Mouse (Mus musculus) liver, embryonic 15.5 days (tissue): Measurements from ENCODE around the gene 5730522E02Rik. TPM values are rescaled to one million over a fixed set of nuclear protein-coding genes. Genes with fewer than 3 reads are reported as not detected.

Experiments
- ATAC-seq: fragments of 200-750 bp; cut with Nextera tagmentation; 2 replicates; pipeline ENCODE4 v1.8.0; 2017; ENCODE audit warnings: moderate number of reproducible peaks, mild to moderate bottlenecking, moderate library complexity; ENCODE audit not compliant: insufficient read depth
- H3K27ac ChIP-seq: fragments of 300-500 bp; sonication (generic); replicated peaks from 2 replicates; pipeline ENCODE4 v1.5.1; 2015; ENCODE audit warnings: mild to moderate bottlenecking, inconsistent platforms
- H3K27me3 ChIP-seq: fragments of 300-500 bp; sonication (generic); 2 replicates; pipeline ENCODE4 v1.6.1; 2015; ENCODE audit warnings: mild to moderate bottlenecking, inconsistent platforms
- H3K36me3 ChIP-seq: fragments of 300-500 bp; sonication (generic); replicated peaks from 2 replicates; pipeline ENCODE4 v1.6.1; 2015; ENCODE audit warnings: moderate library complexity, mild to moderate bottlenecking, inconsistent platforms
- H3K4me1 ChIP-seq: fragments of 300-500 bp; sonication (generic); replicated peaks from 2 replicates; pipeline ENCODE4 v1.6.1; 2015; ENCODE audit warnings: inconsistent platforms
- H3K4me2 ChIP-seq: fragments of 300-500 bp; sonication (generic); 2 replicates; pipeline ENCODE4 v1.6.1; 2015; ENCODE audit warnings: moderate library complexity, mild to moderate bottlenecking, inconsistent platforms
- H3K4me3 ChIP-seq: fragments of 300-500 bp; sonication (generic); replicated peaks from 2 replicates; pipeline ENCODE4 v1.5.1; 2015; ENCODE audit warnings: mild to moderate bottlenecking, inconsistent platforms
- H3K9ac ChIP-seq: fragments of 300-500 bp; sonication (generic); 2 replicates; pipeline ENCODE4 v1.6.1; 2015; ENCODE audit warnings: moderate library complexity, mild to moderate bottlenecking, inconsistent platforms
- H3K9me3 ChIP-seq: fragments of 300-500 bp; sonication (generic); replicated peaks from 2 replicates; pipeline ENCODE4 v1.6.1; 2016; ENCODE audit warnings: inconsistent platforms
- WGBS: fragments of 180-500 bp; shearing (Covaris S2); methylation state at CpG from one replicate; pipeline ENCODE4 v1.1.7; 2015; ENCODE audit warnings: mixed read lengths; ENCODE audit not compliant: insufficient replicate concordance; 5-methylcytosine and 5-hydroxymethylcytosine counted together
- polyA plus RNA-seq: library from polyadenylated mRNA; unstranded; fragments of >200 nt; fragmentation: Nextera tagmentation; extraction: Ambion mirVana; gene quantifications from 2 replicates; pipeline ENCODE4 v1.2.1, GENCODE M21; 2015

The 5730522E02Rik gene
- polyA plus RNA-seq, 1 experiment from 2014 or later, result 0.26 TPM

- H3K27me3 ChIP-seq, result no peaks in the 10 kb centered on the region
- no peaks in the 10 kb centered on the region for H3K36me3 ChIP-seq
- H3K4me2 ChIP-seq, result no peak overlapping the region
- 47% methylated on average over 5 of the region's 5 CpGs for WGBS
- no peak overlapping the region for H3K4me3 ChIP-seq
- no peak overlapping the region for H3K9ac ChIP-seq
- H3K4me1 ChIP-seq, result no peaks in the 10 kb centered on the region
- no peaks in the 10 kb centered on the region for H3K9me3 ChIP-seq
- no peak overlapping the region for H3K27ac ChIP-seq
- no peak for ATAC-seq
Observed at GRCm38 (mm10) chr11:25999738-26000137, 210.8 kb downstream of the 5730522E02Rik start.

GRCm38 (mm10) chr11:25997469-25997868, 213.1 kb downstream of the 5730522E02Rik start:
- Histone ChIP-seq H3K4me1 (no peaks in the 10 kb centered on the region), H3K4me2 (no peak overlapping the region), H3K27ac (no peak overlapping the region), H3K27me3 (no peaks in the 10 kb centered on the region), H3K9ac (no peak overlapping the region), H3K9me3 (no peaks in the 10 kb centered on the region), H3K36me3 (no peaks in the 10 kb centered on the region), H3K4me3 (no peak overlapping the region)
- WGBS, result 68% methylated on average over 4 of the region's 4 CpGs
- ATAC-seq, result no peak

DNA sequence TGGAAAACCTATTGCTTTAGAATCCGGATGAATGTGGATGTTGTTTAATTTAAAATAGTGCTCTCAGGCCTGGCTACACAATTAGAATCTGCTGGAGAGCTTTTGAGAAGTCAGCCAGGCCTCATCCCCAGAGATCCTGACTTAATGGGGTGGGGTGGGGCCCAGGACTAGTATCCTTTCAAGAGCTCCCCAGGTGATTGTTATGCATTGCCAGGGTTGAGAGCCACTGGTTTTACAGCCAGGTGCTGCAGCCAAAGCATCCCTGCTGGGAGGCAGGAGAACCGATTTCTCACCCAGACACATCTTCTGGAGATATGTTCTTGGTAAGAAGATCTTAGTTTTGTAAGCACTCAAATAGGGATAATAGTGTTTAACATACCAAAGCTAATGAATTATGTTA, 216.4 kb downstream of the 5730522E02Rik start:
- H3K36me3 ChIP-seq, result no peaks in the 10 kb centered on the region
- ATAC-seq, result no peak
- H3K27ac ChIP-seq, result no peak overlapping the region
- H3K4me2 ChIP-seq, result no peak overlapping the region
- H3K4me1 ChIP-seq, result no peaks in the 10 kb centered on the region
- H3K9me3 ChIP-seq, result no peaks in the 10 kb centered on the region
- H3K9ac ChIP-seq, result no peak overlapping the region
- H3K27me3 ChIP-seq, result no peaks in the 10 kb centered on the region
- 41% methylated on average over 2 of the region's 2 CpGs for WGBS
- H3K4me3 ChIP-seq, result no peak overlapping the region

GRCm38 (mm10) chr11:25992216-25992615, 218.3 kb downstream of the 5730522E02Rik start:
- Histone ChIP-seq H3K4me3 (no peak overlapping the region), H3K27me3 (no peaks in the 10 kb centered on the region), H3K9ac (no peak overlapping the region), H3K9me3 (no peaks in the 10 kb centered on the region), H3K27ac (no peak overlapping the region), H3K36me3 (no peaks in the 10 kb centered on the region), H3K4me2 (no peak overlapping the region), H3K4me1 (no peaks in the 10 kb centered on the region)
- no peak for ATAC-seq
- WGBS, result 71% methylated on average over 1 of the region's 1 CpGs

GRCm38 (mm10) chr11:25978736-25979276, 231.8 kb downstream of the 5730522E02Rik start:
- Histone ChIP-seq H3K27me3 (no peaks in the 10 kb centered on the region), H3K9me3 (no peaks in the 10 kb centered on the region), H3K9ac (no peak overlapping the region), H3K27ac (no peak overlapping the region), H3K36me3 (no peaks in the 10 kb centered on the region), H3K4me2 (no peak overlapping the region), H3K4me3 (no peak overlapping the region), H3K4me1 (no peaks in the 10 kb centered on the region)
- WGBS, result 54% methylated on average over 5 of the region's 5 CpGs
- no peak for ATAC-seq

DNA sequence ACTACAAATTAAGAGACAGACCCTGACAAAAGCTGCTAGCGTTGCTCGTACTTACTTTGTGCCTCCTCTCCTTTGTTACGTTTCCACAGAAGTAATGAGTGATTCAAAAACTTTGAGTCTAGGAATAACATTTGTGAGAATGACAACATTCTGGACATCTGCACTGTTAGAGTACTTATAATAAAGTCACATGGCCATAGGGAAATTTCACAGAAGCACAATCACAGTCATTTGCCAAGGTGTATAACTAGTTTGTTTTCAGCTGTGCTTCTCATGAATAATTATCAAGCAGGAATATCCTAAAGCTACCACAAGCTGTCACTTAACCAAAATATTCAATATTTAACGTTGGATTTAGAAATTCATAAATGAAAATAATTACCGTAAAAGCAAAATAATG, 269.1 kb downstream of the 5730522E02Rik start:
- no peak for ATAC-seq
- H3K9me3 ChIP-seq, result no peaks in the 10 kb centered on the region
- no peak overlapping the region for H3K4me2 ChIP-seq
- no peaks in the 10 kb centered on the region for H3K36me3 ChIP-seq
- H3K9ac ChIP-seq, result no peak overlapping the region
- WGBS, result 71% methylated on average over 5 of the region's 5 CpGs
- no peak overlapping the region for H3K27ac ChIP-seq
- no peak overlapping the region for H3K4me3 ChIP-seq
- H3K4me1 ChIP-seq, result no peaks in the 10 kb centered on the region
- H3K27me3 ChIP-seq, result no peaks in the 10 kb centered on the region

- H3K4me3 ChIP-seq, result no peak overlapping the region
- no peaks in the 10 kb centered on the region for H3K36me3 ChIP-seq
- H3K27me3 ChIP-seq, result no peaks in the 10 kb centered on the region
- WGBS, result 49% methylated on average over 4 of the region's 4 CpGs
- H3K4me1 ChIP-seq, result no peaks in the 10 kb centered on the region
- ATAC-seq, result no peak
- no peak overlapping the region for H3K9ac ChIP-seq
- no peak overlapping the region for H3K4me2 ChIP-seq
- no peak overlapping the region for H3K27ac ChIP-seq
- H3K9me3 ChIP-seq, result no peaks in the 10 kb centered on the region
Observed at GRCm38 (mm10) chr11:25940716-25941294, 269.8 kb downstream of the 5730522E02Rik start.

- 55% methylated on average over 2 of the region's 2 CpGs for WGBS
- Histone ChIP-seq H3K27me3 (no peaks in the 10 kb centered on the region), H3K9ac (no peak overlapping the region), H3K36me3 (no peaks in the 10 kb centered on the region), H3K9me3 (no peaks in the 10 kb centered on the region), H3K4me2 (no peak overlapping the region), H3K4me1 (no peaks in the 10 kb centered on the region), H3K27ac (no peak overlapping the region), H3K4me3 (no peak overlapping the region)
- ATAC-seq, result no peak
Observed at GRCm38 (mm10) chr11:25926267-25926666, 284.3 kb downstream of the 5730522E02Rik start.

DNA sequence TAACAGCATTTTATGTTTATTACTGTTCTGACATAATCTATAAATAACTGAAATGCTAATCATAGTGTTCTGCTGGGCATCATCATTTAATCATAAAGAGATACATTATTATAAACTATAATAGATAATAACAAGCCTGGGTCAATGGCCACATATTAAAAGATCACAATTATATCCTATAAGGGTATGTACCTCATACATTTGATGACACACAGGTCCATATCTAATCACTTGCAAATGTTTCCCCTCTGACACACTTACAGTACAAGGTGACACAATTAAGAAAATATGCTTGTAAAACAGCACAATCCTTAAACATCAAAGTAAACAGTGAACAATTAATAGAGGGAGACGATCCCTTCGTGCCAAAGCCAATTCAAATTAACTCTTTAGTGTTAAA, 308.2 kb downstream of the 5730522E02Rik start:
- no peak for ATAC-seq
- 60% methylated on average over 2 of the region's 2 CpGs for WGBS
- H3K27me3 ChIP-seq, result no peaks in the 10 kb centered on the region
- no peak overlapping the region for H3K4me2 ChIP-seq
- H3K9me3 ChIP-seq, result no peaks in the 10 kb centered on the region
- no peaks in the 10 kb centered on the region for H3K4me1 ChIP-seq
- no peak overlapping the region for H3K4me3 ChIP-seq
- H3K9ac ChIP-seq, result no peak overlapping the region
- no peak overlapping the region for H3K27ac ChIP-seq
- no peaks in the 10 kb centered on the region for H3K36me3 ChIP-seq

GRCm38 (mm10) chr11:25901666-25902065, 308.9 kb downstream of the 5730522E02Rik start:
- Histone ChIP-seq H3K4me1 (no peaks in the 10 kb centered on the region), H3K36me3 (no peaks in the 10 kb centered on the region), H3K27ac (no peak overlapping the region), H3K9ac (no peak overlapping the region), H3K4me2 (no peak overlapping the region), H3K9me3 (no peaks in the 10 kb centered on the region), H3K27me3 (no peaks in the 10 kb centered on the region), H3K4me3 (no peak overlapping the region)
- no peak for ATAC-seq
- WGBS, result 35% methylated on average over 2 of the region's 2 CpGs

DNA sequence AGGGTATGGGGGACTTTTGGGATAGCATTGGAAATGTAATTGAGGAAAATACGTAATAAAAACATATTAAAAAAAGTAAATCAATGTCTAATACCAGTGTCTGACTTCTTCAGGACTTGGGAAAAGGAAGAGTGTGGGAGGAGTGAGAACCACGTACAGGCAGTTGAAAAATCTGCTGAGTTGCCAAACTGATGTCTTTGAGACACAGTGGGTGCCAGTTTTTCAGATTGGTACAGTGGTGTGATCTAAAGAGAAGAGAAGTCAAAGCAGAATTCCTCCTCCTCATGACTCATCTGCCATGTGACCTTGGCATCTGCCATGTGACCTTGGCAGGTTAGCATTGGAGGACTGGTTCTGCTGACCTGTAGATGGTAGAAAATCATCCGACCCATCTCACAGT, 316.7 kb downstream of the 5730522E02Rik start:
- Histone ChIP-seq H3K27ac (no peak overlapping the region), H3K4me2 (no peak overlapping the region), H3K9ac (no peak overlapping the region), H3K36me3 (no peaks in the 10 kb centered on the region), H3K9me3 (no peaks in the 10 kb centered on the region), H3K4me3 (no peak overlapping the region), H3K27me3 (no peaks in the 10 kb centered on the region), H3K4me1 (no peaks in the 10 kb centered on the region)
- WGBS, result 58% methylated on average over 3 of the region's 3 CpGs
- no peak for ATAC-seq

GRCm38 (mm10) chr11:25872983-25873382, 337.6 kb downstream of the 5730522E02Rik start:
- Histone ChIP-seq H3K4me2 (no peak overlapping the region), H3K27me3 (no peaks in the 10 kb centered on the region), H3K4me1 (no peaks in the 10 kb centered on the region), H3K9me3 (no peaks in the 10 kb centered on the region), H3K36me3 (no peaks in the 10 kb centered on the region), H3K4me3 (no peak overlapping the region), H3K9ac (no peak overlapping the region), H3K27ac (no peak overlapping the region)
- ATAC-seq, result no peak
